Mouse (Mus musculus) gonadal fat pad, adult 2 months (tissue): ENCODE measurements at regions not wholly inside any gene's neighbourhood (a gene's known extent, or its start where the extent isn't known, plus 50 kb on each side); places are given as distances from the start of the nearest gene placed in this dataset.

Source experiments
- DNase-seq: peaks from one replicate; pipeline ENCODE4 v3.0.0-alpha.2; 2012; ENCODE audit warnings: low read depth

- no peak for DNase-seq
Measured at GRCm38 (mm10) chr11:19659511-19659910, 264.7 kb upstream of the Spred2 start.

GRCm38 (mm10) chr11:19666732-19667131 lies 257.4 kb upstream of the Spred2 start:
- DNase-seq, result no peak

GRCm38 (mm10) chr11:19670853-19671530 lies 253.2 kb upstream of the Spred2 start:
- DNase-seq, result no peak

GRCm38 (mm10) chr11:19673012-19673411 lies 251.2 kb upstream of the Spred2 start:
- no peak for DNase-seq

GRCm38 (mm10) chr11:19676514-19676913 lies 247.7 kb upstream of the Spred2 start:
- no peak for DNase-seq

- no peak for DNase-seq
Measured at GRCm38 (mm10) chr11:19679041-19679440, 245.1 kb upstream of the Spred2 start.

GRCm38 (mm10) chr11:19679669-19680068 lies 244.5 kb upstream of the Spred2 start:
- no peak for DNase-seq

- DNase-seq, result no peak
Measured at GRCm38 (mm10) chr11:19701198-19701597, 223.0 kb upstream of the Spred2 start.

GRCm38 (mm10) chr11:19708821-19709220 lies 215.4 kb upstream of the Spred2 start:
- DNase-seq, result no peak

- DNase-seq, result no peak
Measured at GRCm38 (mm10) chr11:19709337-19709736, 214.8 kb upstream of the Spred2 start.

GRCm38 (mm10) chr11:19713091-19713490 lies 211.1 kb upstream of the Spred2 start:
- peak; percentile 45 for DNase-seq

- no peak for DNase-seq
Measured at GRCm38 (mm10) chr11:19713597-19713996, 210.6 kb upstream of the Spred2 start.

- DNase-seq, result no peak
Measured at GRCm38 (mm10) chr11:19714211-19714610, 210.0 kb upstream of the Spred2 start.

- DNase-seq, result no peak
Measured at GRCm38 (mm10) chr11:19714888-19715595, 209.1 kb upstream of the Spred2 start.

GRCm38 (mm10) chr11:19718165-19718564 lies 206.0 kb upstream of the Spred2 start:
- no peak for DNase-seq

GRCm38 (mm10) chr11:19729031-19729430 lies 195.1 kb upstream of the Spred2 start:
- no peak for DNase-seq

- DNase-seq, result no peak
Measured at GRCm38 (mm10) chr11:19730747-19731146, 193.4 kb upstream of the Spred2 start.

GRCm38 (mm10) chr11:19736076-19736475 lies 188.1 kb upstream of the Spred2 start:
- no peak for DNase-seq

- no peak for DNase-seq
Measured at GRCm38 (mm10) chr11:19736926-19737325, 187.2 kb upstream of the Spred2 start.

GRCm38 (mm10) chr11:19737331-19737730 lies 186.8 kb upstream of the Spred2 start:
- no peak for DNase-seq

GRCm38 (mm10) chr11:19737807-19738206 lies 186.4 kb upstream of the Spred2 start:
- DNase-seq, result no peak

GRCm38 (mm10) chr11:19739527-19740151 lies 184.5 kb upstream of the Spred2 start:
- no peak for DNase-seq

- DNase-seq, result no peak
Measured at GRCm38 (mm10) chr11:19740562-19740961, 183.6 kb upstream of the Spred2 start.
